Mouse (Mus musculus) left cerebral cortex, adult 2 months (tissue): ENCODE measurements around the gene Spp2. TPM values are rescaled to one million over a fixed set of nuclear protein-coding genes. Genes with fewer than 3 reads are reported as not detected.
"Not testable (repeated sequence)": the region's sequence is repeated elsewhere in the genome, so short reads cannot be mapped to it uniquely, and the experiment has no call there.

ENCODE experiments used
- DNase-seq, 2 experiments: peaks; one replicate each; pipeline ENCODE4 v3.0.0; 2021 to 2022; ENCODE audit warnings: low spot score in 2 of 2, mixed read lengths in 1 of 2; ENCODE audit errors: extremely low spot score in 1 of 2
- H3K27ac ChIP-seq: fragments of 200-600 bp; 2 replicates; pipeline ENCODE4 v1.8.1; 2022
- H3K4me3 ChIP-seq: fragments of 200-600 bp; 2 replicates; pipeline ENCODE4 v1.8.1; 2022
- CTCF ChIP-seq: fragments of 200-600 bp; IDR thresholded peaks from 2 replicates; pipeline ENCODE4 v1.8.1; 2022; ENCODE audit warnings: antibody characterized with exemption, mild to moderate bottlenecking, moderate library complexity
- intact Hi-C: fragments of 180-260 bp; cut with DNase I; formaldehyde crosslinking; loops from one replicate; pipeline ENCODE4 v1.15.1; 2025
- total RNA-seq, 2 experiments: library from RNA; stranded (reverse); gene quantifications; 2 replicates each; pipeline ENCODE4 v1.2.3; 2021

Gene Spp2
- total RNA-seq, 2 experiments from 2014 or later: not detected

DNA sequence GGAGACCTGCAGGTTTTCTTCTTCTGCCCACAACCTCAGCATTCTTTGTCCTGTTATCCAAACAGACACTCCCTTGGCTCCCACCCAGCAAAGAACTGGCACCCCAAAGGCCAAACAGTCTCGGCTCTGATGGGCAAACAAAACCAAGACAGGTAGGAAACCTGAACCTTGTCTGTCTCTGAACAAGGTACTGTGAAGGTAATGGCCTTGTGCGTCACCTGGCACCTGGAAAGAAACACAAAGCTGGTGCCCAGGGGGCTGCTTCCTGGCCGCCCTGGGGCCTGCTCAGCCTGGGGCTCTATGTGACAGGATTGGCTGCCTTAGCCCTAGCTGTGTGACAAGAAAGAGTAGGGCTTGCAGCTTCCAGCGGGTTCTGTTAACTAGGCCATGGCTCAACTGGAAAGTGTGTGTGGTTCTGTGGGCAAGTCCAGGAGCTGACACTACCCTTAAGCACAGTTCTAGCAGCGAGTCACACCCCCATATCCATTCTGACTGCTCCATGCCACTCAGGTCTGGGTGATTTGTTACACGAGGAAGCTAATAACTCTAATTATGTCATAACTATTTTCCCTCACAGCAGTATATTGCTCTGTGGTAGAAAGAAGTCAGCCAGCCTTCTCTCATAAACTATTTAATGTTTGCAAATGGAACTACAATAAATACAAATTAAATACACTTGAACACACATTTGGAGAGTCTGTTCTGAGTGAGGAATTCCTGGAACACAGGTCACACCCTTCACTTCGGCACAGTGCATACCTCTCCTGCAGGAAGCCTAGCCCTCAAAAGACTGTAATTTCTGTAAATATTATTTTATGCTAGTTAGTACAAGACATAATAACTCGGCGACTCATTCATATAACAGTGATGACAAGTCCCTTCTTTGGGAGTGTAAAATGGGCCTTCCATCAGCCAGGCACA is 30.7 kb downstream of the Spp2 start:
- intact Hi-C loops: no loop called here
- Histone ChIP-seq H3K4me3 (no peak overlapping the region), H3K27ac (no peak overlapping the region)
- TF ChIP-seq CTCF: no peak
- no peak for DNase-seq

- Histone ChIP-seq H3K4me3 (no peak overlapping the region), H3K27ac (no peak overlapping the region)
- intact Hi-C loops: no loop called here
- DNase-seq: no peak
- no peak for TF ChIP-seq CTCF
These were observed 36.6 kb downstream of the Spp2 start for GRCm38 (mm10) chr1:88443383-88443782.

DNA sequence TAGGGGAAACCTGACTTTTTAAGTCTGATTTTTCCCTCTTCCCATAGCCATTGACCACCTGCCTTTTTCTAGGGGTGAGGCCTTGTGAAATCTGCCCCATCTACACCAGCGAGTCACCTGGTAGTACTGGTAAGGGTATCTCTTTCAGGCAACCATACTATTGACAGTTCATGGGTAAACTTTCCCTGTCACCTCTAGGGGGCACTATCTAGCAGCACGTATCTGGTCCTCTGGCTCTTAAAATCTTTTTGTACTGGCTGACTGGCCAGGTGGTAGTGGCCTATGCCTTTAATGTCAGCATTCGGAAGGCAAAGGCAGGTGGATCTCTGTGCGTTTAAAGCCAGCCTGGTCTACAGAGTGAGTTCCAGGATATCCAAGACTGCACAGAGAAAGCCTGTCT is 38.6 kb downstream of the Spp2 start:
- peak; percentile 62 for TF ChIP-seq CTCF
- intact Hi-C loops: no loop called here
- H3K4me3 ChIP-seq: no peak overlapping the region
- no peak for DNase-seq
- H3K27ac ChIP-seq: no peak overlapping the region

- no peak for DNase-seq
- TF ChIP-seq CTCF: no peak
- no peak overlapping the region for H3K27ac ChIP-seq
- intact Hi-C loops: no loop called here
- no peak overlapping the region for H3K4me3 ChIP-seq
These were observed 39.7 kb downstream of the Spp2 start for GRCm38 (mm10) chr1:88446270-88447030.

DNA sequence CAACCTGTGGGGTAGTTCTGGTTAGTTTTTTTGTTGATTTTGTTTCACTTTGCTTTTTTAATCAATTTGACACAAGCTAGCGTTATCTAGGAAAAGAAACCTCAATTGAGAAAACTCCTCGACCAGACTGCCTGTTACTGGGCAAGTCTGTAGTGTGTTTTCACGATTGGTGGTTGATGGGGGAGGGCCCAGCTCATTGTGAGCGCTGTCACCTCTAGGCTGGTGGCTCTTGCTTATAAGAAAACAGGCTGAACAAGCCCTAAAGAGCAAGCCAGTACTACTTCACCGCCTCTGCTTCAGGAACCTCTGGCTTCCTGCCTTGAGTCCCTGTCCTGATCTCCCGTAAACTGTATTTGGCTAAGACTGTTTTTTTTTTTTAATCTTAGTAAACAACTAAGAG is 40.7 kb downstream of the Spp2 start:
- no peak overlapping the region for H3K27ac ChIP-seq
- H3K4me3 ChIP-seq: no peak overlapping the region
- intact Hi-C loops: no loop called here
- DNase-seq: no peak
- no peak for TF ChIP-seq CTCF

DNA sequence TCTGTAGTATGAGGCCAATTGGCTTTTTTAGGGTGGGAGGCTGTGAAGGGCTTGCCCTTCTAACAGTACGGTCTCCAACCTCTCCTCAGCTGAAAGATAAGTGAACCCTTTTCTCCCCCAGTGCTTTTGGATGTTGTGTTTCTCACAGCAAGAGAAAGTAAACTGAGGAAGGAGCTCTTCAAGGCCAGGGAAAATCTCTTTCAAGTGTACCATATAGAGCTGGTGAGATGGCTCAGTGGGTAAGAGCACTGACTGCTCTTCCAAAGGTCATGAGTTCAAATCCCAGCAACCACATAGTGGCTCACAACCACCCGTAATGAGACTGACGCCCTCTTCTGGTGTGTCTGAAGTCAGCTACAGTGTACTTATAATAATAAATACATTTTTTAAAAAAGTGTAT is 41.3 kb downstream of the Spp2 start:
- H3K27ac ChIP-seq, H3K4me3 ChIP-seq, intact Hi-C loops, DNase-seq: not testable (repeated sequence)

DNA sequence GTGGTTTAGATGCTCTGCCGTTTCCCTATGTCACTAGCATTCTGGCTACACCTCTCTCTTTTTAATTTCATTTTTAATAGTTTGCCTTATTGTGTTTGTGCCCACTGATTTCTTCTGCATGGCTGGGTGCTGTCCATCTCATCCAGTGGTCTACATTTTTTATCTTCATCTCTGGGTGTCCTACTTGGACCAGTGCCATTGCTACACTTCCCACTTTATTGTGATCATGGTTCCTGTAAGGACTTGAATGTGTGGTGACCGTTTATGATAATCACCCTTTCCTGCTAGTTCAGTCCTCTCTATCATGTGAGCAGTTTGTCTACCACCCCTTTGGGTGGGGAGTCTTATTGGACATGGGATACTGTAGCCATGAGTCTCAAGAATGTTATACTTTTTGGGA is 43.0 kb downstream of the Spp2 start:
- no peak for DNase-seq
- intact Hi-C loops: no loop called here
- Histone ChIP-seq H3K4me3 (no peak overlapping the region), H3K27ac (no peak overlapping the region)
- TF ChIP-seq CTCF: no peak

GRCm38 (mm10) chr1:88450668-88451067 is 43.9 kb downstream of the Spp2 start:
- Histone ChIP-seq H3K27ac (no peak overlapping the region), H3K4me3 (no peak overlapping the region)
- no peak for TF ChIP-seq CTCF
- intact Hi-C loops: no loop called here
- DNase-seq: no peak

DNA sequence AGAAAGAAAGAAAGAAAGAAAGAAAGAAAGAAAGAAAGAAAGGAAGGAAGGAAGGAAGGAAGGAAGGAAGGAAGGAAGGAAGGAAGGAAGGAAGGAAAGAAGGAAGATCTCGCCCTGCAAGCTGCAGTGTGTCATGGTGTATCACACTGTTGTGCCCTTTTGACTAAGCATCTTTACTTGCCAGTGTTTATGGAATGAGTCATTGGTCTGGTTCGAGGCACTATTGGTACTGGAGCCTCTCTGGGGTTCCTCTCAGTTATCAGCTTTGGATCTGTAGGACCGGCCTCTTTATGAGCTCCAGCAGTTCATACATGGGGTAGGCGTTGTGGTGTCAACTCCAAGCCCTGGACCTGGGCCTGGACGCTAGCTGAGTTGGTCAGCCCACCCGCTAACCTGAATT is 45.4 kb downstream of the Spp2 start:
- Histone ChIP-seq H3K27ac (no peak overlapping the region), H3K4me3 (no peak overlapping the region)
- intact Hi-C loops: no loop called here
- no peak for TF ChIP-seq CTCF
- no peak for DNase-seq

DNA sequence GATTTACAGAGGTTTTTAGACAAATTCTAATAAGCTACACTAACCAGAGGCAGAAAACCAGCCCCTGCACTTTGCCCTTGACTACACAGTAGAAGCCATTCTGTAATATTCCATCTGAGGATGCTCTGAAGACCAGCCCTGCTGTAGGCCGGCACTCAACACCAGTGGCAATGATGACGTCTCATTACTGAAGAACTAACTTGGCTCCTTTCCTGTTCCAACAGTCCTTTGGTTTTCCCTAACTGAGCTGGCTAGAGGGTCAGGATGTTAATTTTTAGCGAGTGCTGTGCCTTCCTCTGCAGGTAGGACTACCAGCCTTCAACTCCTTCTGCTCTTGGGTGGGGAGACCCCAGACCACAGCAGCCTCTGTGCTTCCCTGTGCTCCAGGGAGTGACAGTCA is 47.9 kb downstream of the Spp2 start:
- TF ChIP-seq CTCF: no peak
- intact Hi-C loops: loop anchor here (5.0 kb wide), 1 partner anchor 108 kb away; no protein-coding TSS in a partner anchor
- DNase-seq: no peak
- Histone ChIP-seq H3K27ac (no peak overlapping the region), H3K4me3 (no peak overlapping the region)

- intact Hi-C loops: loop anchor here (2.0 to 5.0 kb wide), 2 partner anchors 107 to 251 kb away; no protein-coding TSS in a partner anchor
These were observed 49.0 kb downstream of the Spp2 start for GRCm38 (mm10) chr1:88455761-88456160.

GRCm38 (mm10) chr1:88456451-88457072 is 49.8 kb downstream of the Spp2 start:
- H3K4me3 ChIP-seq: no peak overlapping the region
- DNase-seq: peak; percentile 67 to 79
- intact Hi-C loops: loop anchor here (2.0 to 5.0 kb wide), 2 partner anchors 106 to 250 kb away; no protein-coding TSS in a partner anchor
- peak; percentile 85 for TF ChIP-seq CTCF
- H3K27ac ChIP-seq: no peak overlapping the region

More at GRCm38 (mm10) chr1:88455761-88456160, 49.0 kb downstream of the Spp2 start:
- TF ChIP-seq CTCF: no peak
- no peak overlapping the region for H3K27ac ChIP-seq
- no peak for DNase-seq
- no peak overlapping the region for H3K4me3 ChIP-seq
